Mouse (Mus musculus) C2C12 (cell line): ENCODE data around the gene Csrp2.

Experiments used
- CTCF ChIP-seq: IDR thresholded peaks from one replicate; pipeline ENCODE4 v1.5.1; 2011; ENCODE audit not compliant: control insufficient read depth, insufficient read depth, insufficient read length
- MYOD1 ChIP-seq: IDR thresholded peaks from one replicate; pipeline ENCODE4 v1.6.1; 2011; ENCODE audit warnings: low read depth; ENCODE audit not compliant: control insufficient read depth, insufficient read length
- MYOG ChIP-seq: IDR thresholded peaks from one replicate; pipeline ENCODE4 v1.6.1; 2011; ENCODE audit not compliant: control insufficient read depth, insufficient read length; ENCODE audit errors: extremely low read depth
- USF1 ChIP-seq: IDR thresholded peaks from one replicate; pipeline ENCODE4 v1.6.1; 2011; ENCODE audit warnings: low read depth, mild to moderate bottlenecking, control low read depth, moderate library complexity

GRCm38 (mm10) chr10:110952937-110953451 lies 33.4 kb downstream of the Csrp2 start:
- TF ChIP-seq MYOG (no peak), CTCF (no peak), USF1 (no peak), MYOD1 (no peak)
